Mouse (Mus musculus) MEL (cell line): ENCODE measurements around the gene Ccdc50. TPM values are rescaled to one million over a fixed set of nuclear protein-coding genes. Genes with fewer than 3 reads are reported as not detected.

ENCODE experiments used
- DNase-seq: peaks from one replicate; pipeline ENCODE4 v3.0.0; 2011; ENCODE audit warnings: low read depth, low spot score
- H3K27ac ChIP-seq: 2 replicates; pipeline ENCODE4 v1.5.1; 2012; ENCODE audit warnings: low read depth, mild to moderate bottlenecking, control low read depth, low read length, moderate library complexity; ENCODE audit not compliant: control insufficient read depth
- H3K27me3 ChIP-seq, 2 experiments: fragments of 150-350 bp in 1 of 2; sonication (generic) in 1 of 2; 2 replicates each; pipeline ENCODE4 v1.6.1; 2012; ENCODE audit warnings: low read length in 2 of 2, mild to moderate bottlenecking in 2 of 2, improper control_type of control experiment in 1 of 2, moderate library complexity in 1 of 2; ENCODE audit not compliant: insufficient read depth in 2 of 2, control insufficient read depth in 1 of 2
- H3K36me3 ChIP-seq, 2 experiments: 2 replicates each; pipeline ENCODE4 v1.6.1; 2012 to 2014; ENCODE audit warnings: low read length in 2 of 2, improper control_type of control experiment in 1 of 2, inconsistent platforms in 1 of 2, mild to moderate bottlenecking in 1 of 2; ENCODE audit not compliant: insufficient read depth in 2 of 2, control insufficient read depth in 1 of 2
- H3K4me1 ChIP-seq, 2 experiments: fragments of 150-350 bp in 1 of 2; sonication (generic) in 1 of 2; 2 replicates each; pipeline ENCODE4 v1.6.1; 2012; ENCODE audit warnings: low read length in 2 of 2, improper control_type of control experiment in 1 of 2, mild to moderate bottlenecking in 1 of 2; ENCODE audit not compliant: insufficient read depth in 2 of 2, control insufficient read depth in 1 of 2
- H3K4me3 ChIP-seq, 2 experiments: fragments of 150-350 bp in 1 of 2; sonication (generic) in 1 of 2; 2 replicates each; pipeline ENCODE4 v1.5.1; 2012; ENCODE audit warnings: low read depth in 2 of 2, low read length in 2 of 2, mild to moderate bottlenecking in 2 of 2, moderate library complexity in 2 of 2, control low read depth in 1 of 2, improper control_type of control experiment in 1 of 2; ENCODE audit not compliant: control insufficient read depth in 1 of 2, insufficient read depth in 1 of 2
- H3K79me2 ChIP-seq: 2 replicates; pipeline ENCODE4 v1.6.1; 2012; ENCODE audit warnings: mild to moderate bottlenecking, low read length, moderate library complexity; ENCODE audit not compliant: control insufficient read depth, poor library complexity, insufficient read depth
- H3K9ac ChIP-seq: 2 replicates; pipeline ENCODE4 v1.6.1; 2012; ENCODE audit warnings: low read depth, mild to moderate bottlenecking, control low read depth, low read length, moderate library complexity; ENCODE audit not compliant: control insufficient read depth, poor library complexity, severe bottlenecking
- H3K9me3 ChIP-seq: fragments of 150-350 bp; sonication (generic); replicated peaks from 2 replicates; pipeline ENCODE4 v1.6.1; 2012; ENCODE audit warnings: mild to moderate bottlenecking, low read length, improper control_type of control experiment, moderate library complexity; ENCODE audit not compliant: insufficient read depth
- BHLHE40 ChIP-seq: IDR thresholded peaks from 2 replicates; pipeline ENCODE4 v1.6.1; 2012; ENCODE audit warnings: low read depth, mild to moderate bottlenecking, inconsistent platforms, low read length, improper control_type of control experiment, borderline replicate concordance
- CHD2 ChIP-seq: IDR thresholded peaks from 2 replicates; pipeline ENCODE4 v1.6.1; 2011; ENCODE audit warnings: low read length, improper control_type of control experiment
- EP300 ChIP-seq, 2 experiments: IDR thresholded peaks; 2 replicates each; pipeline ENCODE4 v1.6.1; 2011; ENCODE audit warnings: improper control_type of control experiment in 2 of 2, low read length in 2 of 2, low read depth in 1 of 2, mild to moderate bottlenecking in 1 of 2
- GATA1 ChIP-seq: IDR thresholded peaks from 2 replicates; pipeline ENCODE4 v1.6.1; 2011; ENCODE audit warnings: low read depth, low read length, improper control_type of control experiment
- KAT2A ChIP-seq: conservative IDR thresholded peaks from 2 replicates; pipeline ENCODE4 v1.6.1; 2012; ENCODE audit warnings: low read depth, low read length, improper control_type of control experiment, inconsistent platforms
- MAX ChIP-seq: IDR thresholded peaks from 2 replicates; pipeline ENCODE4 v1.6.1; 2011; ENCODE audit warnings: low read length, improper control_type of control experiment
- MAZ ChIP-seq: IDR thresholded peaks from 2 replicates; pipeline ENCODE4 v1.6.1; 2012; ENCODE audit warnings: low read depth, mild to moderate bottlenecking, inconsistent platforms, low read length, improper control_type of control experiment
- MEF2A ChIP-seq: IDR thresholded peaks from 2 replicates; pipeline ENCODE4 v1.6.1; 2014; ENCODE audit warnings: low read depth, mild to moderate bottlenecking, inconsistent platforms, low read length, improper control_type of control experiment; ENCODE audit not compliant: poor library complexity, insufficient replicate concordance, severe bottlenecking; ENCODE audit errors: extremely low read depth
- MXI1 ChIP-seq: IDR thresholded peaks from 2 replicates; pipeline ENCODE4 v1.6.1; 2011; ENCODE audit warnings: mild to moderate bottlenecking, low read depth, low read length, improper control_type of control experiment
- MYB ChIP-seq: IDR thresholded peaks from 2 replicates; pipeline ENCODE4 v1.6.1; 2011; ENCODE audit warnings: mild to moderate bottlenecking, low read depth, low read length, improper control_type of control experiment
- NELFE ChIP-seq: IDR thresholded peaks from 2 replicates; pipeline ENCODE4 v1.6.1; 2011; ENCODE audit warnings: low read depth, low read length, improper control_type of control experiment
- NRF1 ChIP-seq: IDR thresholded peaks from 2 replicates; pipeline ENCODE4 v1.6.1; 2014; ENCODE audit warnings: low read depth, mild to moderate bottlenecking, inconsistent platforms, low read length, improper control_type of control experiment, moderate library complexity; ENCODE audit not compliant: poor library complexity, insufficient read depth, severe bottlenecking
- POLR2A ChIP-seq, 2 experiments: IDR thresholded peaks; 2 replicates each; pipeline ENCODE4 v1.6.1; 2011 to 2012; ENCODE audit warnings: low read length in 2 of 2, mild to moderate bottlenecking in 2 of 2, control low read depth in 1 of 2, improper control_type of control experiment in 1 of 2, low read depth in 1 of 2, moderate library complexity in 1 of 2; ENCODE audit not compliant: control insufficient read depth in 1 of 2, insufficient read depth in 1 of 2, poor library complexity in 1 of 2
- POLR2AphosphoS2 ChIP-seq: IDR thresholded peaks from 2 replicates; pipeline ENCODE4 v1.6.1; 2011; ENCODE audit warnings: low read length, improper control_type of control experiment
- RCOR1 ChIP-seq: IDR thresholded peaks from 2 replicates; pipeline ENCODE4 v1.6.1; 2012; ENCODE audit warnings: low read depth, mild to moderate bottlenecking, inconsistent platforms, low read length, improper control_type of control experiment
- TBP ChIP-seq: IDR thresholded peaks from 2 replicates; pipeline ENCODE4 v1.8.0; 2011; ENCODE audit warnings: low read depth, low read length, improper control_type of control experiment
- TCF12 ChIP-seq: IDR thresholded peaks from 2 replicates; pipeline ENCODE4 v1.6.1; 2014; ENCODE audit warnings: low read depth, mild to moderate bottlenecking, inconsistent platforms, low read length, improper control_type of control experiment, moderate library complexity
- UBTF ChIP-seq: IDR thresholded peaks from 2 replicates; pipeline ENCODE4 v1.6.1; 2012; ENCODE audit warnings: low read depth, mild to moderate bottlenecking, inconsistent platforms, low read length, improper control_type of control experiment, moderate library complexity, borderline replicate concordance; ENCODE audit not compliant: insufficient read depth
- USF1 ChIP-seq: IDR thresholded peaks from 2 replicates; pipeline ENCODE4 v1.6.1; 2014; ENCODE audit warnings: low read depth, mild to moderate bottlenecking, inconsistent platforms, low read length, improper control_type of control experiment, moderate library complexity
- USF2 ChIP-seq, 2 experiments: IDR thresholded peaks; 2 replicates each; pipeline ENCODE4 v1.6.1; 2011 to 2012; ENCODE audit warnings: improper control_type of control experiment in 2 of 2, low read length in 2 of 2, borderline replicate concordance in 1 of 2, inconsistent platforms in 1 of 2, low read depth in 1 of 2, mild to moderate bottlenecking in 1 of 2; ENCODE audit not compliant: insufficient read depth in 1 of 2
- ZMIZ1 ChIP-seq: IDR thresholded peaks from 2 replicates; pipeline ENCODE4 v1.6.1; 2012; ENCODE audit warnings: low read depth, mild to moderate bottlenecking, inconsistent platforms, low read length, improper control_type of control experiment, moderate library complexity
- polyA plus RNA-seq, 2 experiments: library from polyadenylated mRNA; stranded (reverse) in 1 of 2; unstranded in 1 of 2; fragments of >175 nt in 1 of 2; fragments of >200 nt in 1 of 2; gene quantifications; 2 replicates each; pipeline versions ENCODE4 v1.2.1 to v1.2.4; 2012; ENCODE audit warnings: low replicate concordance in 2 of 2, low read depth in 1 of 2; ENCODE audit not compliant: insufficient read length in 2 of 2, insufficient read depth in 1 of 2, missing spikeins in 1 of 2
- total RNA-seq: library from RNA; depleted of rRNA; stranded (reverse); fragments of 300-350 nt; gene quantifications from 2 replicates; pipeline ENCODE4 v1.2.3, GENCODE M21; 2012

The Ccdc50 gene
- total and polyA plus RNA-seq, 3 experiments = 15.1 to 30.6 (median 20.4) TPM

DNA sequence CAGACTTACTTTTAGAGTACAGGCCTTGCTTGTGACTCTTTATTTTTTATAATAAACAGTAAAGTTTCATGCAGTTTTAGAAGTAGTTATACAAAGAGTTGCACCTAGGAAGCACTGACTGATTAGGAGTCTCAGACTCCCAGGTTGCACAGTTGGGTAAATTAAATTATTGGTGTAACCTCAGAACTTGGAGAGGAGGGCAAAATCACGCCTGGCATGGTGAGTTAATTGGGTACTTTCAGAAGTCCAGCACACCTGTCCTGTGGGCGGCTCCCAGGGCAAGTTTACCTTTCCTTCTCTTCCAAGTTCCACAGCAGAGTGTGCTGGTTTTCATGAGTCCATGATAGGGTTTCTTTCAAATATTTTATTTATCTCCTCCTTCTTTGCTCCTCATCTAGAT is 3.2 kb downstream of the Ccdc50 start:
- Histone ChIP-seq H3K9me3 (no peaks in the 10 kb centered on the region), H3K79me2 (peaks cover 30% of the 10 kb centered on the region), H3K27ac (no peak overlapping the region), H3K4me3 (no peak overlapping the region), H3K27me3 (no peaks in the 10 kb centered on the region), H3K9ac (no peak overlapping the region), H3K4me1 (peaks cover 10 to 18% of the 10 kb centered on the region in 2 experiments; a peak in 3 of 4 replicates), H3K36me3 (peaks cover 0 to 30% of the 10 kb centered on the region in 2 experiments; a peak in 3 of 4 replicates)
- TF ChIP-seq NRF1 (no peak), CHD2 (no peak), TCF12 (no peak), MAZ (no peak), MYB (no peak)
- DNase-seq = no peak

DNA sequence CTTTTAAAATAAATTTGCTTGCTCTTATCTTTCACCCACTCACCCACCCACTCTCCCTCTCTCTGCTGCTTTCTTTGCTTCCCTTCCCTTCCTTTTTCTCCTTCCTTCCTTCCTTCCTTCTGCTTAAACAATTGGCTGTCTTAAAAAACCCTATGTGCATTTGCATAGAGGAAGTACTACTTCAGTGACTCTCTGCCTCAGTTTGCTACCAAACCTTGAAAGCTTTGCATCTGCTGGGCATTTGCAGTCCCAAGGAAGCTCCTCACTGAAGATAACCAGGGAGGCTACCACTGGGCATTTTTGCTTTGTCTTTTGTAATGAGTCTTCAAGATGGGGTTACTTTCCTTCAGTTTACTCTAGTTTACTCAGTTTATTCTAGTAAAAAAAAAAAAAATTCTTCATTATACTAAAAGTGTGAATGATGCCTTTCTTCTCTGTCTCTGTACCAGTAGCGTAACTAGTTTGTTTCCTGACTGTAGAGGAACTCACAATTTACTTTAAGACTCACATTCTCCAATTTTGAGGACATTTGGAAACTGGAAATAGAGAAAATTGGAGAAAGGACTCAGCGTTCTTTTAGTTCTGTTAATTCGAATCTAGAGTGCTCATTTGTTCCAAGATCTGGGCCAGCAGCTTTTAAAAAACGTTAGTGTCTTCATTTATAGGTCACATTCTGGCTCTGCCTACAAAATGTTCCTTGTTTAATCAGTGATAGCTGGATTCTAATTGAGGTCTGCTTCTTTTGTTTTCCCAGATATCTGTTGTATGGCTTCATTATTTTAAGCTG is 6.8 kb downstream of the Ccdc50 start:
- Histone ChIP-seq H3K4me3 (no peak overlapping the region; a peak in 1 of 4 replicates), H3K27ac (peak overlapping the region; percentile 10)
- DNase-seq = peak; percentile 63

DNA sequence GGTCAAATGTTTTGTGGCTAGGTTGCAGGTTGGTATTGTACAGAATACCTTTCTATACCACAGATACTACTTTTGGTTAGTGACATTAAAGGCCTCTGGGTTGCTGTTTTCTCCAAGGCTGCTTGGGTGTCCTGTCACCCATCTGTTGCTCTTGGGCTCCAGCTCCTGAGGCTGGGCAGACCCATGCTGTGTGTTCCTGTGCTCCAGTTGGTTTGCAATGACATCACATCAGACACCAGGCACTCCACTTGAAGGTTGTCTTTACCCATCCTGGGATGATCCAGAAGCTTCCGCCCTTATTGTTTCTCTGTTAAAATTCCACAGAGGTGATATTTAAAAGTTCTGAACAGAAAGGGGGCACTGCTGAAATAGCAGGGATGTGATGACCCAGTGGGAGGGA is 8.3 kb downstream of the Ccdc50 start:
- Histone ChIP-seq H3K9ac (no peak overlapping the region), H3K4me1 (peaks cover 13 to 17% of the 10 kb centered on the region in 2 experiments; a peak in 3 of 4 replicates), H3K79me2 (peaks cover 19% of the 10 kb centered on the region), H3K4me3 (no peak overlapping the region), H3K27ac (no peak overlapping the region), H3K27me3 (no peaks in the 10 kb centered on the region), H3K36me3 (peaks cover 0 to 39% of the 10 kb centered on the region in 2 experiments; a peak in 3 of 4 replicates), H3K9me3 (no peaks in the 10 kb centered on the region)
- DNase-seq = no peak
- TF ChIP-seq NELFE = no peak
- no peak for TF ChIP-seq POLR2AphosphoS2
- TF ChIP-seq MYB = no peak
- no peak for TF ChIP-seq GATA1
- no peak for TF ChIP-seq MAZ
- no peak for TF ChIP-seq MXI1

More for the DNA sequence above, 6.8 kb downstream of the Ccdc50 start:
- Histone ChIP-seq H3K9ac (no peak overlapping the region), H3K4me1 (peaks cover 10 to 12% of the 10 kb centered on the region in 2 experiments; a peak in 3 of 4 replicates), H3K79me2 (peaks cover 22% of the 10 kb centered on the region), H3K27me3 (no peaks in the 10 kb centered on the region), H3K36me3 (peaks cover 0 to 28% of the 10 kb centered on the region in 2 experiments; a peak in 3 of 4 replicates), H3K9me3 (no peaks in the 10 kb centered on the region)
- TF ChIP-seq KAT2A = no peak
- TF ChIP-seq USF2 (IDR thresholded peaks at IDR 0.05; ENCODE audit: borderline replicate concordance in 1 of 2, insufficient read depth in 1 of 2, low read depth in 1 of 2, low read length in 2 of 2) = no peak
- TF ChIP-seq MEF2A = no peak
- no peak for TF ChIP-seq UBTF
- 0 out of 4 replicates have a peak, but pooled peaks of 1 of the 2 experiments have one; percentile 26 for TF ChIP-seq EP300 (IDR thresholded peaks at IDR 0.05; ENCODE audit: low read depth in 1 of 2, low read length in 2 of 2)
- no peak for TF ChIP-seq ZMIZ1
- TF ChIP-seq RCOR1 = no peak
- no peak for TF ChIP-seq MAX
- no peak for TF ChIP-seq POLR2AphosphoS2
- no peak for TF ChIP-seq POLR2A (IDR thresholded peaks at IDR 0.05; ENCODE audit: control insufficient read depth in 1 of 2, insufficient read depth in 1 of 2, low read depth in 1 of 2, low read length in 2 of 2, poor library complexity in 1 of 2)
- no peak for TF ChIP-seq USF1
- no peak for TF ChIP-seq BHLHE40
- 0 out of 2 replicates have a peak, but pooled peaks have one; percentile 11 for TF ChIP-seq TBP
- 0 out of 2 replicates have a peak, but pooled peaks have one; percentile 33 for TF ChIP-seq GATA1
